Mouse (Mus musculus): ENCODE results near the gene Mapk1ip1. TPM values are rescaled to one million over a fixed set of nuclear protein-coding genes. Genes with fewer than 3 reads are reported as not detected.

Gene Mapk1ip1
- 8.0 and 9.4 TPM in 2 replicates for polyA plus RNA-seq (2016; fragmentation: Nextera tagmentation; extraction: Ambion mirVana)

DNA sequence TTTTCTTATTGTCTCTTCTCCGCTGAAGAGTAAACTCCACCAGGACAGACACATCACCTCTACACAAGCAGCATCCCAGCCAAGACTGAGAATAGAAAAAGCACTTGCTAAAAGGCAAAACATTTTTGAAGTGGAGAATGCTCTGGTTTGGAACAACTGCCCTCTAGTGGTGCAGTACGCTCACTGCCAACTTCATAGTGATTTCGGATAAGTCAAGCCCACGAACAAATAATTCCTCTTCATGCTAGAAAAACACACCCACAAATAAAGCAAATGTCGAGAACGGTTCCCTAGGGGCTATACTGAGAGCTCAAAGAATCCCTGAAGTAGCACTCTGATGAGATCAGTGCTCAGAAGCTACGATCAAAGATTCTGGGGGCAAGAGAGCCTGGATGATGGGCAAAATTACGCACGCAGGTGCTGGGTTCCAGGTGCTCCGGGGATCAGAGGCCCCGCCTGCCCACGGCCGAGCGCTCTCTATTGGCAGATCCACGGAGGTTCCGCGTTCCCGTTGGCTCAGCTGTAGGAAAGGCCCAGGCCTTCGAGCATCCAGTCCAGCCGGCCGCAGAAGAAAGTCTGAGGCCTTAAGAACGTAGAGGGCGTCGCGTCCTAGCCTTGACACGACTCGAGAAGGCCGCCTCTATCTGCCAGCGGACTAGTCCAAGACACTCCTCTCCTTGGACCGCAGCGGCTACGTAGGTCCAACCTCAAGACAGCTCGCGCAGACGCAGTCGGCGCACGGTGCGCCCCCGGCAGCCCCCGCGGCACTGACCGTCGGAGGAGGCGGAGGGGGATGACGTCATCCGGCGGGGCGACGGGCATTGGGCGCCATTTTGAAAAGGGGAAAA is at the start of gene Mapk1ip1, which contains the start of gene Ppp2r2d:
Mapk1ip1 (minus strand) TSS at position 730 of the 848 bp plus-strand sequence.
Ppp2r2d (plus strand) TSS at position 536 of the 848 bp plus-strand sequence.
- peak within 1 kb of the TSS; percentile 91 for H3K4me3 ChIP-seq
- H3K36me3 ChIP-seq = peaks cover 28% of the 10 kb centered on the region
- H3K9me3 ChIP-seq (replicated peaks) = no peaks in the 10 kb centered on the region
- H3K4me1 ChIP-seq = peaks cover 36% of the 10 kb centered on the region
- peak within 1 kb of the TSS; percentile 99 for H3K27ac ChIP-seq
- WGBS = under 1% methylated on average over 51 of the region's 51 CpGs
- no peaks in the 10 kb centered on the region for H3K27me3 ChIP-seq (ENCODE audit: low read depth, poor library complexity, severe bottlenecking)
- peak; percentile 97 for DNase-seq (ENCODE audit: low spot score)

GRCm38 (mm10) chr7:138885365-138886289 is 39.6 kb upstream of the Mapk1ip1 start:
- Histone ChIP-seq H3K4me3 (no peak overlapping the region), H3K4me1 (no peaks in the 10 kb centered on the region), H3K36me3 (peaks cover 63% of the 10 kb centered on the region), H3K27ac (no peak overlapping the region), H3K27me3 (ENCODE audit: low read depth, poor library complexity, severe bottlenecking) (no peaks in the 10 kb centered on the region), H3K9me3 (replicated peaks) (no peaks in the 10 kb centered on the region)
- WGBS = 91% methylated on average over 12 of the region's 13 CpGs
- DNase-seq (ENCODE audit: low spot score) = no peak

GRCm38 (mm10) chr7:138883724-138884123 is 37.7 kb upstream of the Mapk1ip1 start:
- peaks cover 82% of the 10 kb centered on the region for H3K36me3 ChIP-seq

GRCm38 (mm10) chr7:138875031-138875430 is 29.0 kb upstream of the Mapk1ip1 start:
- 88% methylated on average over 3 of the region's 3 CpGs for WGBS
- no peak overlapping the region for H3K27ac ChIP-seq

More at GRCm38 (mm10) chr7:138883724-138884123, 37.7 kb upstream of the Mapk1ip1 start:
- Histone ChIP-seq H3K4me1 (no peaks in the 10 kb centered on the region), H3K4me3 (no peak overlapping the region), H3K27ac (no peak overlapping the region), H3K9me3 (replicated peaks) (no peaks in the 10 kb centered on the region), H3K27me3 (ENCODE audit: low read depth, poor library complexity, severe bottlenecking) (no peaks in the 10 kb centered on the region)
- DNase-seq (ENCODE audit: low spot score) = no peak
- 92% methylated on average over 3 of the region's 3 CpGs for WGBS

GRCm38 (mm10) chr7:138872956-138873355 is 26.9 kb upstream of the Mapk1ip1 start:
- Histone ChIP-seq H3K27ac (no peak overlapping the region), H3K27me3 (ENCODE audit: low read depth, poor library complexity, severe bottlenecking) (no peaks in the 10 kb centered on the region), H3K9me3 (replicated peaks) (no peaks in the 10 kb centered on the region), H3K4me1 (no peaks in the 10 kb centered on the region), H3K36me3 (peaks cover 99% of the 10 kb centered on the region), H3K4me3 (no peak overlapping the region)
- 88% methylated on average over 3 of the region's 3 CpGs for WGBS
- no peak for DNase-seq (ENCODE audit: low spot score)

More at GRCm38 (mm10) chr7:138875031-138875430, 29.0 kb upstream of the Mapk1ip1 start:
- Histone ChIP-seq H3K4me1 (no peaks in the 10 kb centered on the region), H3K4me3 (no peak overlapping the region), H3K9me3 (replicated peaks) (no peaks in the 10 kb centered on the region), H3K36me3 (peaks cover 99% of the 10 kb centered on the region), H3K27me3 (ENCODE audit: low read depth, poor library complexity, severe bottlenecking) (no peaks in the 10 kb centered on the region)
- DNase-seq (ENCODE audit: low spot score) = no peak

- WGBS = 96% methylated on average over 4 of the region's 4 CpGs
- no peak for DNase-seq (ENCODE audit: low spot score)
- Histone ChIP-seq H3K9me3 (replicated peaks) (no peaks in the 10 kb centered on the region), H3K4me1 (peaks cover 17% of the 10 kb centered on the region), H3K27ac (no peak overlapping the region), H3K4me3 (no peak overlapping the region), H3K36me3 (peaks cover 61% of the 10 kb centered on the region), H3K27me3 (ENCODE audit: low read depth, poor library complexity, severe bottlenecking) (no peaks in the 10 kb centered on the region)
Observed at GRCm38 (mm10) chr7:138868316-138868715, 22.2 kb upstream of the Mapk1ip1 start.

GRCm38 (mm10) chr7:138867286-138867685 is 21.2 kb upstream of the Mapk1ip1 start:
- H3K36me3 ChIP-seq = peaks cover 50% of the 10 kb centered on the region
- H3K27me3 ChIP-seq (ENCODE audit: low read depth, poor library complexity, severe bottlenecking) = no peaks in the 10 kb centered on the region
- H3K27ac ChIP-seq = no peak overlapping the region
- H3K9me3 ChIP-seq (replicated peaks) = no peaks in the 10 kb centered on the region
- no peak for DNase-seq (ENCODE audit: low spot score)
- no peak overlapping the region for H3K4me3 ChIP-seq
- H3K4me1 ChIP-seq = peaks cover 23% of the 10 kb centered on the region
- 61% methylated on average over 6 of the region's 6 CpGs for WGBS

DNA sequence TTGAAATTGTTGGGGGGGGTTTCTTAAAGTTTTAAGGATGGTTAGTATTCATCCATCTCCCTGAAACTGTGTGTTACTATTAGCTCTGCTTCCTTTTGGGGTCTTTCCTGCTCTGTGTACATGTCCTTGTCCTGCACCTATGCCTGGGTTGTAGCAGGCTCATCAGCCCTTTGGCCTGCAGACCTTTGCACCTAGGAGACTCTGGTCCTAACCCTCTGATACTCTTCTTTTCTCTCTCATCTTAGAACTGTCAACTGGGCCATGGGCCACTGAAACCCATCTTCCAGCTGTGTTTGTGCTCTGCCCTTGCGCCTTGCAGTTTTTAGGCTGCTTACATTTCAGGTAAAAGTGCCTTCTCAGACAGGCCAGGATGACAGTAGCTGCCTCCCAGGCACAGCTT is 18.7 kb upstream of the Mapk1ip1 start:
- Histone ChIP-seq H3K4me1 (peaks cover 23% of the 10 kb centered on the region), H3K9me3 (replicated peaks) (no peaks in the 10 kb centered on the region), H3K27ac (no peak overlapping the region), H3K27me3 (ENCODE audit: low read depth, poor library complexity, severe bottlenecking) (no peaks in the 10 kb centered on the region), H3K36me3 (peaks cover 41% of the 10 kb centered on the region), H3K4me3 (no peak overlapping the region)
- 83% methylated on average over 1 of the region's 1 CpGs for WGBS
- DNase-seq (ENCODE audit: low spot score) = no peak

GRCm38 (mm10) chr7:138863950-138864572 is 18.0 kb upstream of the Mapk1ip1 start:
- Histone ChIP-seq H3K4me3 (no peak overlapping the region), H3K9me3 (replicated peaks) (no peaks in the 10 kb centered on the region), H3K27me3 (ENCODE audit: low read depth, poor library complexity, severe bottlenecking) (no peaks in the 10 kb centered on the region), H3K4me1 (peaks cover 23% of the 10 kb centered on the region), H3K27ac (peak overlapping the region; percentile 7; the same call in 1 of the 2 replicates), H3K36me3 (peaks cover 38% of the 10 kb centered on the region)
- no peak for DNase-seq (ENCODE audit: low spot score)
- 41% methylated on average over 3 of the region's 3 CpGs for WGBS

DNA sequence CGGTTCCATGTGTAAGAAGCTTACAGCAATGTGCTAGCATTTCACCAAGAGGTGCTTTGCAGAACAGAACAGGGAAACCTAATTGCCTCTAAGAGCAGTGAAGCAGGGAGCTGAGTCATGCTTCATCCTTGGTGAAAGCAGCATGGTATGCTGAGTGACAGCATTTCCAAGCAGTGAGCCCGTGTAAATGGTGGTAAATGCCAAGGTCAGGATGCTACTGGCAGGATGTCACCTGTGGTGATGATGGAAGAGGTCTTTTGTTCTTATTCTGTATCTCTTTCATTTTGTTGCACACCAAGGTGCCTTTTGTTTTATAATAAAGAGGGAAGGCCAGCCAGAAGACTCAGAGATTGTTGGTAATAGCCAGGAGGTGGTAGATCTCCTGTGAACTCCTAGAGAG is 10.6 kb upstream of the Mapk1ip1 start:
- Histone ChIP-seq H3K36me3 (peaks cover 81% of the 10 kb centered on the region), H3K4me3 (no peak overlapping the region), H3K4me1 (no peaks in the 10 kb centered on the region), H3K27ac (no peak overlapping the region), H3K27me3 (ENCODE audit: low read depth, poor library complexity, severe bottlenecking) (no peaks in the 10 kb centered on the region), H3K9me3 (replicated peaks) (no peaks in the 10 kb centered on the region)
- DNase-seq (ENCODE audit: low spot score) = no peak
- 79% methylated on average over 2 of the region's 2 CpGs for WGBS

DNA sequence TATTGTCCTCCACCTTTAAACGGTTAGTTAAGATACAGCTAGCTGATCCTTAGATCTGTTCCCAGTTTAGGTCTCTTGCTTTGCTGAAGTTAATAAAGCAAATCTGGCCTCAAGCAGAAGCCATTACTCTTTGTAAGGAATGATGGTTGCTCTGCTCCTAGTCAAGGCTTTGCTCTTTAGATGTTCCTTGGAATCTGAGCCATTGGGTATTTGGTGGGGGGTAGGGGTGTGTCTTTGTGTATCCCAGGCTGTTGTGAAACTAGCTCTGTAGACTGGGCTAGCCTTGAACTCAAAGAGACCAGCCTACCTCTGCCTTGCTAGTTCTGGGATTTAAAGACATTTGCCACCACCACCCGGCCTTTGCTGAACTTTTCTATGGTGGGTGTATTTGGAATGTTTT is 8.1 kb upstream of the Mapk1ip1 start:
- no peaks in the 10 kb centered on the region for H3K4me1 ChIP-seq
- H3K4me3 ChIP-seq = no peak overlapping the region
- no peak for DNase-seq (ENCODE audit: low spot score)
- no peak overlapping the region for H3K27ac ChIP-seq
- no peaks in the 10 kb centered on the region for H3K9me3 ChIP-seq (replicated peaks)
- 95% methylated on average over 2 of the region's 2 CpGs for WGBS
- no peaks in the 10 kb centered on the region for H3K27me3 ChIP-seq (ENCODE audit: low read depth, poor library complexity, severe bottlenecking)
- H3K36me3 ChIP-seq = peaks cover 86% of the 10 kb centered on the region

DNA sequence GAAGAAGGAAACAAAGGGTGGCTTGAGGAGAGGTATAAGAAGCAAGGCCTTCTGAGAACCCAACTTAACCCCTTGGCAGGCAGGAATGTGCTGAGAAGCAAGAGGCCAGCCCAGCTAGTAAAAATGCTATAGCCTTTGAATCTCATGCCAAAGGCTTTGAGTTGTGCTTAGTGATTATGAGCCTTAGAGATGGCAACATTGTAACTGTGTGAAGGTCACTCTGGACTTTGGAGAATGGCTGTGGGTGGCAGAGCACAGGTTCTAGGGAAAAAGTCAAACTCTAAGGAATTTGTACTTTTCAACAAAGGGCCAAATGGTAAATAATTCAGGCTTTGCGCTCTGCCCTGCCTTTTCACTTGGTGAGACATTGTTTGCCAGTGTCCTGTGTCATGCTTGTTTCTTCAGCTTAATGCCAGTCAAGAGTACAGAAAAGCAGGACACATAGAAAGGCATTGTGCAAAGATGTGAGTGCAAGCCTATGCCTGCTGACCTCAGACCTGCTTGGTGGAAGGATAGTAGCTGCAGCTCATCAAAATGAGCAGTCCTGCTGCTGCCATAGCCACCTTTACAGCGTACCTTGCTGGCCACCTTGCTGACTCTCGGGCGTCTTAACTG is 7.5 kb upstream of the Mapk1ip1 start:
- WGBS = 96% methylated on average over 4 of the region's 4 CpGs
- Histone ChIP-seq H3K4me1 (no peaks in the 10 kb centered on the region), H3K4me3 (no peak overlapping the region), H3K27ac (no peak overlapping the region), H3K27me3 (ENCODE audit: low read depth, poor library complexity, severe bottlenecking) (no peaks in the 10 kb centered on the region), H3K9me3 (replicated peaks) (no peaks in the 10 kb centered on the region), H3K36me3 (peaks cover 88% of the 10 kb centered on the region)
- no peak for DNase-seq (ENCODE audit: low spot score)

Measured in limb, embryonic 10.5 days (tissue).